Mouse (Mus musculus): ENCODE data around the gene Jph4. TPM values are rescaled to one million over a fixed set of nuclear protein-coding genes. Genes with fewer than 3 reads are reported as not detected.
A peak's percentile ranks its signal among the peaks of the same experiment; 100 is the strongest.

Jph4 gene
- polyA plus RNA-seq (2012; rRNA removed) = 6.6 and 7.4 TPM in 2 replicates

- Histone ChIP-seq H3K27me3 (ENCODE audit: control insufficient read depth, insufficient read depth, low read length) (no peaks in the 10 kb centered on the region; the same call in 1 of the 2 replicates), H3K27ac (ENCODE audit: control insufficient read depth, insufficient read depth, low read depth, low read length) (no peak within 1 kb of the TSS), H3K4me1 (ENCODE audit: control insufficient read depth, insufficient read depth, low read length) (peaks cover 26% of the 10 kb centered on the region), H3K36me3 (ENCODE audit: control insufficient read depth, insufficient read depth, low read length) (no peaks in the 10 kb centered on the region), H3K4me3 (ENCODE audit: control insufficient read depth, low read depth, low read length) (peak within 1 kb of the TSS; percentile 33)
- TF ChIP-seq POLR2A (IDR thresholded peaks at IDR 0.05; ENCODE audit: control insufficient read depth, low read depth, low read length) = no peak
- TF ChIP-seq CTCF (IDR thresholded peaks at IDR 0.05; ENCODE audit: control insufficient read depth, insufficient read depth, insufficient replicate concordance, low read depth, low read length) = no peak
Observed at GRCm38 (mm10) chr14:55116425-55117200, at the start of gene Jph4. TSS of gene Jph4 (minus strand) at chr14:55116935.

GRCm38 (mm10) chr14:55164172-55164806 lies 47.6 kb upstream of the Jph4 start:
- TF ChIP-seq POLR2A (IDR thresholded peaks at IDR 0.05; ENCODE audit: control insufficient read depth, low read depth, low read length) (no peak), CTCF (IDR thresholded peaks at IDR 0.05; ENCODE audit: control insufficient read depth, insufficient read depth, insufficient replicate concordance, low read depth, low read length) (no peak)
- no peak overlapping the region for H3K4me3 ChIP-seq (ENCODE audit: control insufficient read depth, low read depth, low read length)
- no peak overlapping the region for H3K27ac ChIP-seq (ENCODE audit: control insufficient read depth, insufficient read depth, low read depth, low read length)
- H3K27me3 ChIP-seq (ENCODE audit: control insufficient read depth, insufficient read depth, low read length) = no peaks in the 10 kb centered on the region
- no peaks in the 10 kb centered on the region for H3K36me3 ChIP-seq (ENCODE audit: control insufficient read depth, insufficient read depth, low read length)
- H3K4me1 ChIP-seq (ENCODE audit: control insufficient read depth, insufficient read depth, low read length) = peaks cover 8% of the 10 kb centered on the region

DNA sequence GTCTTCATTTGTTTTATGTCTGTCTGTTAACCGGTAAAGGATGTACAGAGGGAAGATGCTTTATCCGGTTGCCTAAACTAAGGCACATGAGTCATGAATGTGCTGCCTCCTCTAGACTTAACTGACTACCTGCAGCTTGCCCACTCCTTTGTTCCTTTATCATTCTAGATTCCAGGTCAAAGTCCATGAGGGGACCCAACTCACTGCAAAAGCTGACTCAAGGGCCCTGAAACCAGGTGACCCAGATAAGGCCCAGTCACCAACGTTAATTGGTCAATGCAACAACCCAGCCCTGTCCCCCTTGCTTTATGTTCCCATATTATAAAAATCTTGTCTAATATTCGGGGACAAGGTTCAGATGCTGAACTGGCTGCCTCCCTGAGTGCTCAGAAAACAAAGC lies 45.4 kb upstream of the Jph4 start:
- Histone ChIP-seq H3K27ac (ENCODE audit: control insufficient read depth, insufficient read depth, low read depth, low read length) (no peak overlapping the region), H3K27me3 (ENCODE audit: control insufficient read depth, insufficient read depth, low read length) (no peaks in the 10 kb centered on the region), H3K36me3 (ENCODE audit: control insufficient read depth, insufficient read depth, low read length) (no peaks in the 10 kb centered on the region), H3K4me3 (ENCODE audit: control insufficient read depth, low read depth, low read length) (no peak overlapping the region), H3K4me1 (ENCODE audit: control insufficient read depth, insufficient read depth, low read length) (peaks cover 8% of the 10 kb centered on the region)
- TF ChIP-seq CTCF (IDR thresholded peaks at IDR 0.05; ENCODE audit: control insufficient read depth, insufficient read depth, insufficient replicate concordance, low read depth, low read length) (no peak), POLR2A (IDR thresholded peaks at IDR 0.05; ENCODE audit: control insufficient read depth, low read depth, low read length) (no peak)

DNA sequence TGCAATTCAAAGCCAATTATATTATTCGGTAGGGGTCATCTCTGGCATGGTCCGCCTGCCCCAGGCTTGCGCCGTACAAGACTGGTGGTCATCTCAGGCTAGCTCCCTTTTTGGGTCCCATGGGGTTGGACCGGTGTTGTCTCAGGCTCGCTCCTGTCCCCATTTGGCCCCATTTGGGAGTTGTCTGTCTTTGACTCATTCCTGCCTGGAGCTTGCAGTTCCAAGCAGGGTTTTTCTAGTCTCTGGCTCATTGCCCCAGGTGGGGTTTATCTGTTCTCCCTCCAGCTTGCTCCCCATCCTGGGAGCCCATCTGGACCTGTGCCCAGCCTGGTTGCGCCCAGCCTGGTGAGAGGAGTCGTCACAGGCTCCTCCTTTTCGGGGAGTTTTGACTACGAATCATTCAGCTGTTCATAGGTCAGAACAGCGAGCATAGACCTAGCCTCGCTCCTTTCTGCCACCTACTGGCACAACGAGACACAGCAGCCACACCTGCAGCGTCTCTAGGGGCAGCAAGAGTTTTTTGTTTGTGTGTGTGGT lies 44.4 kb upstream of the Jph4 start:
- peaks cover 8% of the 10 kb centered on the region for H3K4me1 ChIP-seq (ENCODE audit: control insufficient read depth, insufficient read depth, low read length)
- no peak overlapping the region; the same call in 1 of the 2 replicates for H3K4me3 ChIP-seq (ENCODE audit: control insufficient read depth, low read depth, low read length)
- no peaks in the 10 kb centered on the region for H3K27me3 ChIP-seq (ENCODE audit: control insufficient read depth, insufficient read depth, low read length)
- H3K36me3 ChIP-seq (ENCODE audit: control insufficient read depth, insufficient read depth, low read length) = no peaks in the 10 kb centered on the region
- no peak overlapping the region for H3K27ac ChIP-seq (ENCODE audit: control insufficient read depth, insufficient read depth, low read depth, low read length)
- TF ChIP-seq CTCF (IDR thresholded peaks at IDR 0.05; ENCODE audit: control insufficient read depth, insufficient read depth, insufficient replicate concordance, low read depth, low read length) (peak; percentile 79; the same call in 1 of the 2 replicates), POLR2A (IDR thresholded peaks at IDR 0.05; ENCODE audit: control insufficient read depth, low read depth, low read length) (no peak)

DNA sequence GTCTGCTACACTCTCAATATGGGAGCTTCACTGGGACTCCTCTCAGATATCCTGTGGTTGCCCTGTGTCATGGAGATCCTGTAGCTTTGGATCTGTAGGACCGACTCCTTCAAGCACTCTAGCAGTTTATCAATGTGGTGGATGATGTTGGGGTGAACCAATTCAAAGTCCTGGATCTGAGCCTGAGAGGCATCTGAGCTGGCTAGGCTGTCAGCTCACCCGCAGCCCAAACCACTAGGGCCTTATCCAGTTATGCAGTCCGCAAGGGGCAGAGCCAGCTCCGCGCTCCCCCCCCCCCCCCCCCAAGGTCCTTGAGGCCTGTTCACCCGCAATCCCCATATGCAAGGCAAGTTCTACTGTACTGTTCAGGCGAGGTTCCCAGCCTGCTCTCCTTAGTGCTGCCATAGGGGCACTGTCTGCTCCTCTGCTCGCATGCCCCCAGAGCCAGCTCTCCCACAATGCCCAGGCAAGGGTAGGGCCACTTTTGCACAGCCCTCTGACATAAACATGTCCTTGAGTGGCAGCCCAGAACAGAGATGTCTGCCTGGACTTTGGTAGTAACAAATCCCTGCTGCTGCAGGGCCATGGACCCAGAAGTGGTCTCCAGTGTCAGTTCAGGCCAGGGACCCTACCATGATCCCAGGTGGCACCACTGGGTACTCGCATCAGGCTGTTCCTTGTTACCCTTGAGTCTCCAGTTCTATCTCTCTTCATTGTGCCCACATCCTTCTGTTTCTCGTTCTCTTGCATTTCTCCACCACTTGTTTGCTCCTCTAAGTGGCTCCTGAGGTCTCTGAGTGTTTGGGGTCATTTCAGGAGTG lies 43.7 kb upstream of the Jph4 start:
- Histone ChIP-seq H3K36me3 (ENCODE audit: control insufficient read depth, insufficient read depth, low read length) (no peaks in the 10 kb centered on the region), H3K27ac (ENCODE audit: control insufficient read depth, insufficient read depth, low read depth, low read length) (no peak overlapping the region), H3K4me1 (ENCODE audit: control insufficient read depth, insufficient read depth, low read length) (peaks cover 8% of the 10 kb centered on the region), H3K4me3 (ENCODE audit: control insufficient read depth, low read depth, low read length) (no peak overlapping the region), H3K27me3 (ENCODE audit: control insufficient read depth, insufficient read depth, low read length) (no peaks in the 10 kb centered on the region)
- TF ChIP-seq POLR2A (IDR thresholded peaks at IDR 0.05; ENCODE audit: control insufficient read depth, low read depth, low read length) (no peak), CTCF (IDR thresholded peaks at IDR 0.05; ENCODE audit: control insufficient read depth, insufficient read depth, insufficient replicate concordance, low read depth, low read length) (no peak)

GRCm38 (mm10) chr14:55157322-55158065 lies 40.8 kb upstream of the Jph4 start:
- Histone ChIP-seq H3K4me1 (ENCODE audit: control insufficient read depth, insufficient read depth, low read length) (peaks cover 14% of the 10 kb centered on the region), H3K4me3 (ENCODE audit: control insufficient read depth, low read depth, low read length) (no peak overlapping the region), H3K27me3 (ENCODE audit: control insufficient read depth, insufficient read depth, low read length) (no peaks in the 10 kb centered on the region), H3K27ac (ENCODE audit: control insufficient read depth, insufficient read depth, low read depth, low read length) (no peak overlapping the region), H3K36me3 (ENCODE audit: control insufficient read depth, insufficient read depth, low read length) (no peaks in the 10 kb centered on the region)
- TF ChIP-seq CTCF (IDR thresholded peaks at IDR 0.05; ENCODE audit: control insufficient read depth, insufficient read depth, insufficient replicate concordance, low read depth, low read length) (no peak), POLR2A (IDR thresholded peaks at IDR 0.05; ENCODE audit: control insufficient read depth, low read depth, low read length) (no peak)

Measured in testis, adult 2 months (tissue).